Mouse (Mus musculus) embryonic facial prominence, embryonic 10.5 days (tissue): ENCODE results near the gene Scimp. TPM values are rescaled to one million over a fixed set of nuclear protein-coding genes. Genes with fewer than 3 reads are reported as not detected.

Experiments used
- DNase-seq: peaks from one replicate; pipeline ENCODE4 v3.0.0-alpha.2; 2017; ENCODE audit warnings: low spot score
- H3K27ac ChIP-seq: fragments of 300-500 bp; sonication (generic); replicated peaks from 2 replicates; pipeline ENCODE4 v1.5.1; 2016; ENCODE audit warnings: mild to moderate bottlenecking
- H3K27me3 ChIP-seq: fragments of 300-500 bp; sonication (generic); replicated peaks from 2 replicates; pipeline ENCODE4 v1.6.1; 2016; ENCODE audit warnings: low read depth, mild to moderate bottlenecking; ENCODE audit not compliant: poor library complexity, severe bottlenecking
- H3K36me3 ChIP-seq: fragments of 300-500 bp; sonication (generic); replicated peaks from 2 replicates; pipeline ENCODE4 v1.6.1; 2016; ENCODE audit warnings: mild to moderate bottlenecking, moderate library complexity
- H3K4me1 ChIP-seq: fragments of 300-500 bp; sonication (generic); 2 replicates; pipeline ENCODE4 v1.6.1; 2016
- H3K4me3 ChIP-seq: fragments of 300-500 bp; sonication (generic); 2 replicates; pipeline ENCODE4 v1.5.1; 2016; ENCODE audit warnings: mild to moderate bottlenecking, moderate library complexity
- H3K9me3 ChIP-seq: fragments of 300-500 bp; sonication (generic); 2 replicates; pipeline ENCODE4 v1.6.1; 2016; ENCODE audit warnings: mild to moderate bottlenecking
- WGBS: fragments of 180-500 bp; shearing (Covaris S2); methylation state at CpG from one replicate; pipeline ENCODE4 v1.1.7; 2016; 5-methylcytosine and 5-hydroxymethylcytosine counted together
- polyA plus RNA-seq: library from polyadenylated mRNA; unstranded; fragments of >200 nt; fragmentation: Nextera tagmentation; extraction: Ambion mirVana; gene quantifications from 2 replicates; pipeline ENCODE4 v1.2.1, GENCODE M21; 2016

Scimp gene
- polyA plus RNA-seq, 1 experiment from 2014 or later: not detected

- no peak for DNase-seq
- H3K4me1 ChIP-seq: no peaks in the 10 kb centered on the region
- no peaks in the 10 kb centered on the region for H3K27me3 ChIP-seq
- no peaks in the 10 kb centered on the region for H3K9me3 ChIP-seq
- no peak overlapping the region for H3K4me3 ChIP-seq
- no peaks in the 10 kb centered on the region for H3K36me3 ChIP-seq
- WGBS: 85% methylated on average over 4 of the region's 4 CpGs
- H3K27ac ChIP-seq: no peak overlapping the region
These were observed 4.8 kb downstream of the Scimp start for GRCm38 (mm10) chr11:70807630-70808029.

GRCm38 (mm10) chr11:70806697-70807096, 5.7 kb downstream of the Scimp start:
- no peaks in the 10 kb centered on the region for H3K36me3 ChIP-seq
- no peak overlapping the region for H3K27ac ChIP-seq
- no peak overlapping the region for H3K4me3 ChIP-seq
- no peak for DNase-seq
- WGBS: 90% methylated on average over 4 of the region's 4 CpGs
- no peaks in the 10 kb centered on the region for H3K9me3 ChIP-seq
- no peaks in the 10 kb centered on the region for H3K4me1 ChIP-seq
- H3K27me3 ChIP-seq: no peaks in the 10 kb centered on the region

- Histone ChIP-seq H3K27me3 (no peaks in the 10 kb centered on the region), H3K27ac (no peak overlapping the region), H3K4me3 (no peak overlapping the region)
These were observed 6.7 kb downstream of the Scimp start for GRCm38 (mm10) chr11:70805641-70806175.

GRCm38 (mm10) chr11:70804395-70804794, 8.0 kb downstream of the Scimp start:
- no peaks in the 10 kb centered on the region for H3K9me3 ChIP-seq
- no peak overlapping the region for H3K27ac ChIP-seq
- H3K4me3 ChIP-seq: no peak overlapping the region
- no peaks in the 10 kb centered on the region for H3K4me1 ChIP-seq
- H3K27me3 ChIP-seq: no peaks in the 10 kb centered on the region
- DNase-seq: no peak
- 90% methylated on average over 3 of the region's 3 CpGs for WGBS
- H3K36me3 ChIP-seq: no peaks in the 10 kb centered on the region

More at GRCm38 (mm10) chr11:70805641-70806175, 6.7 kb downstream of the Scimp start:
- 79% methylated on average over 8 of the region's 8 CpGs for WGBS
- no peak for DNase-seq
- Histone ChIP-seq H3K9me3 (no peaks in the 10 kb centered on the region), H3K4me1 (no peaks in the 10 kb centered on the region), H3K36me3 (no peaks in the 10 kb centered on the region)

- no peaks in the 10 kb centered on the region for H3K4me1 ChIP-seq
- WGBS: 89% methylated on average over 6 of the region's 6 CpGs
- H3K4me3 ChIP-seq: no peak overlapping the region
- H3K27me3 ChIP-seq: no peaks in the 10 kb centered on the region
- DNase-seq: no peak
- H3K9me3 ChIP-seq: no peaks in the 10 kb centered on the region
- no peak overlapping the region for H3K27ac ChIP-seq
- no peaks in the 10 kb centered on the region for H3K36me3 ChIP-seq
These were observed 8.6 kb downstream of the Scimp start for GRCm38 (mm10) chr11:70803711-70804200.

- WGBS: 79% methylated on average over 2 of the region's 2 CpGs
- Histone ChIP-seq H3K4me1 (no peaks in the 10 kb centered on the region), H3K27me3 (no peaks in the 10 kb centered on the region), H3K36me3 (no peaks in the 10 kb centered on the region), H3K27ac (no peak overlapping the region), H3K9me3 (no peaks in the 10 kb centered on the region), H3K4me3 (no peak overlapping the region)
- DNase-seq: no peak
These were observed 9.5 kb downstream of the Scimp start for GRCm38 (mm10) chr11:70802865-70803261.

GRCm38 (mm10) chr11:70802208-70802864, 10.1 kb downstream of the Scimp start:
- 93% methylated on average over 2 of the region's 2 CpGs for WGBS
- H3K27me3 ChIP-seq: no peaks in the 10 kb centered on the region
- H3K4me3 ChIP-seq: no peak overlapping the region
- H3K36me3 ChIP-seq: no peaks in the 10 kb centered on the region
- H3K9me3 ChIP-seq: no peaks in the 10 kb centered on the region
- H3K27ac ChIP-seq: no peak overlapping the region
- DNase-seq: no peak
- H3K4me1 ChIP-seq: no peaks in the 10 kb centered on the region

GRCm38 (mm10) chr11:70792409-70792808, 20.0 kb downstream of the Scimp start:
- H3K27ac ChIP-seq: no peak overlapping the region
- H3K36me3 ChIP-seq: no peaks in the 10 kb centered on the region
- H3K9me3 ChIP-seq: no peaks in the 10 kb centered on the region
- H3K4me1 ChIP-seq: no peaks in the 10 kb centered on the region
- no peak for DNase-seq
- H3K4me3 ChIP-seq: no peak overlapping the region
- 88% methylated on average over 1 of the region's 1 CpGs for WGBS
- no peaks in the 10 kb centered on the region for H3K27me3 ChIP-seq

- H3K4me1 ChIP-seq: no peaks in the 10 kb centered on the region
- WGBS: 92% methylated on average over 5 of the region's 5 CpGs
- H3K27me3 ChIP-seq: no peaks in the 10 kb centered on the region
- no peaks in the 10 kb centered on the region for H3K36me3 ChIP-seq
- no peak for DNase-seq
- no peak overlapping the region for H3K27ac ChIP-seq
- no peak overlapping the region for H3K4me3 ChIP-seq
- H3K9me3 ChIP-seq: no peaks in the 10 kb centered on the region
These were observed 20.7 kb downstream of the Scimp start for GRCm38 (mm10) chr11:70791676-70792075.

- no peaks in the 10 kb centered on the region for H3K27me3 ChIP-seq
- no peak for DNase-seq
- H3K4me3 ChIP-seq: no peak overlapping the region
- H3K4me1 ChIP-seq: no peaks in the 10 kb centered on the region
- H3K27ac ChIP-seq: no peak overlapping the region
- WGBS: 78% methylated on average over 7 of the region's 7 CpGs
- H3K9me3 ChIP-seq: no peaks in the 10 kb centered on the region
- H3K36me3 ChIP-seq: no peaks in the 10 kb centered on the region
These were observed 21.4 kb downstream of the Scimp start for GRCm38 (mm10) chr11:70790874-70791551.

GRCm38 (mm10) chr11:70790426-70790825, 22.0 kb downstream of the Scimp start:
- H3K27me3 ChIP-seq: no peaks in the 10 kb centered on the region
- WGBS: 84% methylated on average over 2 of the region's 2 CpGs
- no peaks in the 10 kb centered on the region for H3K36me3 ChIP-seq
- H3K9me3 ChIP-seq: no peaks in the 10 kb centered on the region
- H3K4me3 ChIP-seq: no peak overlapping the region
- H3K27ac ChIP-seq: no peak overlapping the region
- DNase-seq: no peak
- no peaks in the 10 kb centered on the region for H3K4me1 ChIP-seq

- 88% methylated on average over 10 of the region's 10 CpGs for WGBS
- Histone ChIP-seq H3K4me3 (no peak overlapping the region), H3K27me3 (no peaks in the 10 kb centered on the region), H3K4me1 (no peaks in the 10 kb centered on the region), H3K36me3 (no peaks in the 10 kb centered on the region), H3K9me3 (no peaks in the 10 kb centered on the region), H3K27ac (no peak overlapping the region)
- DNase-seq: no peak
These were observed 23.3 kb downstream of the Scimp start for GRCm38 (mm10) chr11:70788972-70789655.
